Mouse (Mus musculus): ENCODE data around the gene Aipl1. TPM values are rescaled to one million over a fixed set of nuclear protein-coding genes. Genes with fewer than 3 reads are reported as not detected.

Aipl1 gene
- total and polyA plus RNA-seq, 3 experiments = 0.39 to 0.58 TPM; not detected in 1

DNA sequence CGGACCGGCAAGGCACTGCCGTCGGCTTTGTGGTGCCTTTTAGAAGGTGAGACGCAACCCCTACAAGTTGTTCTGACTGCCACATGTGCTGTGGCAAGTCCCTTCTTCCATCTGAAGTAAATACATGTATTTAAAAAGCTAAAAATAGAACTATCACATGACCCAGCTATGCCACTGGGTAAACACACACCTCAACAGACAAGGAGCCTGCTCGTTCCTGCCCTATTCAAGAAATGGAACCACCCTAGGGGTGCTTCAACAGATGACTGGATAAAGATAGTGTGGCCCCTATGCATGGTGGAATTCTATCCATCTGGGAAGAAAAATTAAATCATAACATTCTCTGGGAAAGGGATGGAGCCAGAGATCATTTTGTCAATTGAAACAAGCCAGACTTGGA is 14.5 kb downstream of the Aipl1 start:
- H3K27me3 ChIP-seq (ENCODE audit: control insufficient read depth in 1 of 2, insufficient read depth in 2 of 2, low read length in 2 of 2) = no peaks in the 10 kb centered on the region
- H3K9ac ChIP-seq (ENCODE audit: control insufficient read depth, low read depth, low read length, poor library complexity, severe bottlenecking) = no peak overlapping the region
- H3K9me3 ChIP-seq (replicated peaks; ENCODE audit: insufficient read depth, low read length) = no peaks in the 10 kb centered on the region
- peaks cover 5 to 22% of the 10 kb centered on the region in 2 experiments for H3K4me1 ChIP-seq (ENCODE audit: control insufficient read depth in 1 of 2, insufficient read depth in 2 of 2, low read length in 2 of 2)
- peaks cover 0 to 3% of the 10 kb centered on the region in 2 experiments; a peak in 2 of 4 replicates for H3K36me3 ChIP-seq (ENCODE audit: control insufficient read depth in 1 of 2, insufficient read depth in 2 of 2, low read length in 2 of 2)
- no peak overlapping the region for H3K27ac ChIP-seq (ENCODE audit: control insufficient read depth, low read depth, low read length)
- H3K79me2 ChIP-seq (ENCODE audit: control insufficient read depth, insufficient read depth, low read length, poor library complexity) = no peaks in the 10 kb centered on the region
- TF ChIP-seq ZMIZ1 (IDR thresholded peaks at IDR 0.05; ENCODE audit: low read depth, low read length) (no peak), KAT2A (conservative IDR thresholded peaks at IDR 0.05; ENCODE audit: low read depth, low read length) (no peak), ZNF384 (IDR thresholded peaks at IDR 0.05; ENCODE audit: low read depth, low read length) (no peak), NRF1 (IDR thresholded peaks at IDR 0.05; ENCODE audit: insufficient read depth, low read depth, low read length, poor library complexity, severe bottlenecking) (no peak), POLR2AphosphoS5 (IDR thresholded peaks at IDR 0.05; ENCODE audit: borderline replicate concordance, low read depth, low read length) (no peak), HCFC1 (IDR thresholded peaks at IDR 0.05; ENCODE audit: low read depth, low read length) (no peak), MYC (IDR thresholded peaks at IDR 0.05; ENCODE audit: low read depth, low read length) (no peak), USF1 (IDR thresholded peaks at IDR 0.05; ENCODE audit: low read depth, low read length) (no peak), SIN3A (IDR thresholded peaks at IDR 0.05; ENCODE audit: low read length) (no peak), RAD21 (IDR thresholded peaks at IDR 0.05; ENCODE audit: low read depth, low read length) (no peak), E2F4 (IDR thresholded peaks at IDR 0.05; ENCODE audit: borderline replicate concordance, low read depth, low read length) (no peak), POLR2AphosphoS2 (IDR thresholded peaks at IDR 0.05; ENCODE audit: low read length) (no peak), GABPA (IDR thresholded peaks at IDR 0.05; ENCODE audit: low read depth, low read length) (no peak), RCOR1 (IDR thresholded peaks at IDR 0.05; ENCODE audit: low read depth, low read length) (no peak), BHLHE40 (IDR thresholded peaks at IDR 0.05; ENCODE audit: borderline replicate concordance, low read depth, low read length) (no peak), POLR2A (IDR thresholded peaks at IDR 0.05; ENCODE audit: control insufficient read depth in 1 of 2, insufficient read depth in 1 of 2, low read depth in 1 of 2, low read length in 2 of 2, poor library complexity in 1 of 2) (no peak), EP300 (IDR thresholded peaks at IDR 0.05; ENCODE audit: low read depth in 1 of 2, low read length in 2 of 2) (no peak)
- DNase-seq (ENCODE audit: low read depth, low spot score) = no peak
- H3K4me3 ChIP-seq (ENCODE audit: control insufficient read depth in 1 of 2, insufficient read depth in 1 of 2, low read depth in 2 of 2, low read length in 2 of 2) = no peak overlapping the region

DNA sequence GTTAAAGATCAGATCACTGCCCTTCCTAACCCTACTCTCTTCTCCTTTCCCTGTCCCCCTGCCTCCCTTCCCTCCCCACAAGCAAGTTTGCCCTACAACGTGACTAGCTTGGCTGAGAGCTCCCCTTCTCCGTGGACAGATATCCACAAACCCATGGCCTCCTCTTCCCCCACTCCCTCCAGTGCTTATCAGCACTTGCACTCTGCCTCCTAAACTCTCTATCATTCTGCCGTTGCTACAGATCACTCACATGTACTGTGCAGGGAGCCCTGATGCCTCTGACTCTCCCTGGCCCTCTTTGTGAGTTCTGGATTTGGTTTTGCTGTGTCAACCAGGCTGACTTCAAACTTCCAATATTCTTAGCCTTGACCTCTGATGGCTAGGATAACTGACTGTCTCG is 16.3 kb downstream of the Aipl1 start:
- Histone ChIP-seq H3K4me3 (ENCODE audit: control insufficient read depth in 1 of 2, insufficient read depth in 1 of 2, low read depth in 2 of 2, low read length in 2 of 2) (no peak overlapping the region), H3K36me3 (ENCODE audit: control insufficient read depth in 1 of 2, insufficient read depth in 2 of 2, low read length in 2 of 2) (peaks cover 0 to 3% of the 10 kb centered on the region in 2 experiments; a peak in 2 of 4 replicates), H3K79me2 (ENCODE audit: control insufficient read depth, insufficient read depth, low read length, poor library complexity) (no peaks in the 10 kb centered on the region), H3K9ac (ENCODE audit: control insufficient read depth, low read depth, low read length, poor library complexity, severe bottlenecking) (no peak overlapping the region), H3K9me3 (replicated peaks; ENCODE audit: insufficient read depth, low read length) (no peaks in the 10 kb centered on the region), H3K4me1 (ENCODE audit: control insufficient read depth in 1 of 2, insufficient read depth in 2 of 2, low read length in 2 of 2) (peaks cover 5 to 22% of the 10 kb centered on the region in 2 experiments), H3K27me3 (ENCODE audit: control insufficient read depth in 1 of 2, insufficient read depth in 2 of 2, low read length in 2 of 2) (no peaks in the 10 kb centered on the region), H3K27ac (ENCODE audit: control insufficient read depth, low read depth, low read length) (no peak overlapping the region)
- DNase-seq (ENCODE audit: low read depth, low spot score) = peak; percentile 60
- TF ChIP-seq POLR2AphosphoS2 (IDR thresholded peaks at IDR 0.05; ENCODE audit: low read length) (no peak), MYB (IDR thresholded peaks at IDR 0.05; ENCODE audit: low read depth, low read length) (peak; percentile 54), SMC3 (IDR thresholded peaks at IDR 0.05; ENCODE audit: low read depth, low read length) (no peak), JUND (IDR thresholded peaks at IDR 0.05; ENCODE audit: low read depth, low read length) (no peak), NRF1 (IDR thresholded peaks at IDR 0.05; ENCODE audit: insufficient read depth, low read depth, low read length, poor library complexity, severe bottlenecking) (no peak), MYC (IDR thresholded peaks at IDR 0.05; ENCODE audit: low read depth, low read length) (peak; percentile 45), TCF12 (IDR thresholded peaks at IDR 0.05; ENCODE audit: low read depth, low read length) (no peak; the same call in 1 of the 2 replicates), NELFE (IDR thresholded peaks at IDR 0.05; ENCODE audit: low read depth, low read length) (no peak), SIN3A (IDR thresholded peaks at IDR 0.05; ENCODE audit: low read length) (no peak), MXI1 (IDR thresholded peaks at IDR 0.05; ENCODE audit: low read depth, low read length) (peak; percentile 30; the same call in 1 of the 2 replicates), HCFC1 (IDR thresholded peaks at IDR 0.05; ENCODE audit: low read depth, low read length) (no peak), CHD2 (IDR thresholded peaks at IDR 0.05; ENCODE audit: low read length) (no peak), UBTF (IDR thresholded peaks at IDR 0.05; ENCODE audit: borderline replicate concordance, insufficient read depth, low read depth, low read length) (no peak), GATA1 (IDR thresholded peaks at IDR 0.05; ENCODE audit: low read depth, low read length) (peak; percentile 59), CTCF (IDR thresholded peaks at IDR 0.05 in 2 of 3, conservative IDR thresholded peaks at IDR 0.05 in 1 of 3; ENCODE audit: control insufficient read depth in 1 of 3, insufficient read depth in 1 of 3, low read depth in 2 of 3, low read length in 3 of 3, poor library complexity in 1 of 3, severe bottlenecking in 1 of 3) (no peak), ZNF384 (IDR thresholded peaks at IDR 0.05; ENCODE audit: low read depth, low read length) (no peak), ELF1 (IDR thresholded peaks at IDR 0.05; ENCODE audit: low read depth, low read length) (no peak), USF2 (IDR thresholded peaks at IDR 0.05; ENCODE audit: borderline replicate concordance in 1 of 2, insufficient read depth in 1 of 2, low read depth in 1 of 2, low read length in 2 of 2) (no peak), MAX (IDR thresholded peaks at IDR 0.05; ENCODE audit: low read length) (no peak), MEF2A (IDR thresholded peaks at IDR 0.05; ENCODE audit: extremely low read depth, insufficient replicate concordance, low read depth, low read length, poor library complexity, severe bottlenecking) (no peak), EP300 (IDR thresholded peaks at IDR 0.05; ENCODE audit: low read depth in 1 of 2, low read length in 2 of 2) (peak; percentile 45 to 74)
